Mouse (Mus musculus) layer of hippocampus, adult 2 months (tissue): ENCODE results near the gene Bcar3. TPM values are rescaled to one million over a fixed set of nuclear protein-coding genes. Genes with fewer than 3 reads are reported as not detected.
A peak's percentile ranks its signal among the peaks of the same experiment; 100 is the strongest.
"Not testable (repeated sequence)": the region's sequence is repeated elsewhere in the genome, so short reads cannot be mapped to it uniquely, and the experiment has no call there.

Experiments
- DNase-seq, 2 experiments: peaks; one replicate each; pipeline ENCODE4 v3.0.0; 2022; ENCODE audit warnings: low spot score in 2 of 2
- H3K27ac ChIP-seq: fragments of 200-600 bp; 2 replicates; pipeline ENCODE4 v1.8.1; 2022
- H3K4me3 ChIP-seq: fragments of 200-600 bp; 2 replicates; pipeline ENCODE4 v1.8.1; 2022; ENCODE audit warnings: mild to moderate bottlenecking
- CTCF ChIP-seq: fragments of 200-600 bp; conservative IDR thresholded peaks from 2 replicates; pipeline ENCODE4 v1.8.1; 2022; ENCODE audit warnings: antibody characterized with exemption, mild to moderate bottlenecking, moderate library complexity
- total RNA-seq, 2 experiments: library from RNA; stranded (reverse); gene quantifications; 2 replicates each; pipeline ENCODE4 v1.2.3; 2021

The Bcar3 gene
- total RNA-seq, 2 experiments from 2014 or later: 9.4 to 10.0 TPM

GRCm38 (mm10) chr3:122273407-122274240 is 20.3 kb upstream of the Bcar3 start:
- DNase-seq: no peak
- TF ChIP-seq CTCF: peak; percentile 52
- Histone ChIP-seq H3K4me3 (peak overlapping the region; percentile 99), H3K27ac (peak overlapping the region; percentile 94)

DNA sequence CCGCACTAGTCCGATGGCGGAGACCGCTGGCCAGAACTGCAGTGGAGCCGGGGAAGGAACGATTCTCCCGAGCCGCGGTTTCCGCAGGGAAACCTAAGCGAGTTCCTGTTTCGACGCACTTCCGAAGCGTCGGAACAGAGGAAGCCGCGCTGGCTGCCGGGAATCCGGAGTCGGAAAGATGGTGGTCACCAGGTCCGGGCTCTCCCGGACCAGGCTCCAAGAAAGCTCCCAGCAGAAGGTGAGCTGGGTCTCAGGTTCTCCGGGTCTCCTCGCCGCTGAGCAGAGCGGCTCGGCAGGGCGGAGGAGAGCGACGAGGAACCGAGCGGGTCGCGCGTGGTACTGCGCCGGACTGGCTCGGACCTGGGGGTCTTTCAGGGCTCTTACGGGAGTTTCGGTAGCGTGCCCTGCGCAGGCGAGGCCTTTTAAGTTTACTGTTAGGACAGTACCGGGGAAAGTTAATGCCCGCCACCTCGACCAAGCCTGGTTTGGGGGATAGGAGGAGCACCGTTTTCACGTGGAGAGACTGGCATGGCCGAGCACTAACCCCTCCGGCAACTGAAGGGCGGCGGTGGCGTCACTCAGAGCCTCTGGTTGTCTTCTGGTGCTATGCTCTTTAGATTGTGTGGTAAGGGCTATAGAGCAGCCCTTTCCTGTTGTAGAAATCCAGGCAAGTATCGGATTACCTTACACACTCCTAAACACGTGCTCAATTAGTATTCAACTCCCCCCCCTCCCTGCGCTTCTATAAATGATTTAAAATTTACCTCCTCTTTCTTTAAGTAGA is 19.5 kb upstream of the Bcar3 start, which contains the start of gene Dnttip2:
Gene Dnttip2, plus strand, starts transcription at position 148 of the 784 bp plus-strand sequence.
- peak within 1 kb of the TSS; percentile 99 for H3K4me3 ChIP-seq
- peak within 1 kb of the TSS; percentile 94 for H3K27ac ChIP-seq
- peak; percentile 93 for DNase-seq
- TF ChIP-seq CTCF: 0 out of 2 replicates have a peak, but pooled peaks have one; percentile 15

GRCm38 (mm10) chr3:122275111-122275510 is 18.8 kb upstream of the Bcar3 start:
- Histone ChIP-seq H3K4me3 (peak overlapping the region; percentile 99), H3K27ac (no peak overlapping the region)
- no peak for TF ChIP-seq CTCF
- DNase-seq: no peak

- H3K27ac ChIP-seq: no peak overlapping the region
- H3K4me3 ChIP-seq: no peak overlapping the region
- no peak for DNase-seq
- TF ChIP-seq CTCF: no peak
Measured at GRCm38 (mm10) chr3:122287195-122287594, 6.7 kb upstream of the Bcar3 start.

DNA sequence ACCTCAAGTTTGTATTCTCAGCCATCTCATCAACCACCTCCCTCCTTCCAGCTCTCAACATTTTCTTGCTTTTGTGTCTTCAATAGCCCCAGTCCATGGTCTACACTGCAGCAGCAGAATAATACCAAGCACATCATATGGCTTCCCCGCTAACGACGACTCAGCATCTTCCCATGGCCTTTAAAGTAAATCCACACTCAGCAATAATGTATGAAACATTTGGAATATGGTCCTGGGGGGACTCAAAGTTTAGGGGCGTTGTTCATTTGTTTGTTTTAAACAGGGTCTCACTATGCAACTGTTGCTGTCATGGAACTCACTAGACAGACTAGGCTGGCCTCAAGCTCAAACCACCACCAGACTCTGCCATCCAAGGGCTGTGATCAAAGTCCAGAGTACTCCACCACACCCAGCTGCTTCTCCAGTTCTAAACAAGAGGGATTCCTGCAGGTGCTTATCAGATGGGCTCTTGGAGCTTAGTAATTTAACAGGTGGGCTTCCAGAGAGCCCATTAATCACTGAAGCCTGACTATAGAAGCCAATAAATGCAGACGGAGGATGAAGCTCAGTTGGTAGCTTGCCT is 5.2 kb upstream of the Bcar3 start:
- Histone ChIP-seq H3K4me3 (no peak overlapping the region), H3K27ac (no peak overlapping the region)
- no peak for TF ChIP-seq CTCF
- no peak for DNase-seq

- not testable (repeated sequence) for H3K4me3 ChIP-seq, DNase-seq, H3K27ac ChIP-seq
Measured at GRCm38 (mm10) chr3:122289344-122289743, 4.6 kb upstream of the Bcar3 start.

GRCm38 (mm10) chr3:122290696-122291095 is 3.2 kb upstream of the Bcar3 start:
- Histone ChIP-seq H3K4me3 (no peak overlapping the region), H3K27ac (peak overlapping the region; percentile 100; the same call in 1 of the 2 replicates)
- no peak for DNase-seq
- no peak for TF ChIP-seq CTCF

DNA sequence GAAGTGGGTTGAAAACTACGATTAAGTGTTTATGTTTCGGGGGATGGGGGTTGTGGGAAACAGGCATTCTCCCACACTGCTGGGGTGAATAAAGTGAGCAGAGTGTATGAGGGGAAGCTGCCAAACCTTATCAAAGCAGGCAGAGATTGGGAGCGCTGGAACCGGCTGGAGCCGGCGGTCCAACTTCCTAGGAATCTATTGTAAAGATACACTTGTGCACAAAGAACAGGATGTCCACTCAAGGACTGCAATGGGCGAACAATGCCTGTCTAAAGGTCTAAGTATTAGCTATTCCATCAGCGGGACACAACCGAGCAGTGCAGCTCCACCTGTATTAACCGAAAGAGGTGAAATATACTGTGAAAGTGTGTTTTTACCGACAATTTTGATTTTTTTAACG is 2.1 kb upstream of the Bcar3 start:
- no peak for DNase-seq
- Histone ChIP-seq H3K4me3 (peak overlapping the region; percentile 94), H3K27ac (peak overlapping the region; percentile 100)
- TF ChIP-seq CTCF: no peak

DNA sequence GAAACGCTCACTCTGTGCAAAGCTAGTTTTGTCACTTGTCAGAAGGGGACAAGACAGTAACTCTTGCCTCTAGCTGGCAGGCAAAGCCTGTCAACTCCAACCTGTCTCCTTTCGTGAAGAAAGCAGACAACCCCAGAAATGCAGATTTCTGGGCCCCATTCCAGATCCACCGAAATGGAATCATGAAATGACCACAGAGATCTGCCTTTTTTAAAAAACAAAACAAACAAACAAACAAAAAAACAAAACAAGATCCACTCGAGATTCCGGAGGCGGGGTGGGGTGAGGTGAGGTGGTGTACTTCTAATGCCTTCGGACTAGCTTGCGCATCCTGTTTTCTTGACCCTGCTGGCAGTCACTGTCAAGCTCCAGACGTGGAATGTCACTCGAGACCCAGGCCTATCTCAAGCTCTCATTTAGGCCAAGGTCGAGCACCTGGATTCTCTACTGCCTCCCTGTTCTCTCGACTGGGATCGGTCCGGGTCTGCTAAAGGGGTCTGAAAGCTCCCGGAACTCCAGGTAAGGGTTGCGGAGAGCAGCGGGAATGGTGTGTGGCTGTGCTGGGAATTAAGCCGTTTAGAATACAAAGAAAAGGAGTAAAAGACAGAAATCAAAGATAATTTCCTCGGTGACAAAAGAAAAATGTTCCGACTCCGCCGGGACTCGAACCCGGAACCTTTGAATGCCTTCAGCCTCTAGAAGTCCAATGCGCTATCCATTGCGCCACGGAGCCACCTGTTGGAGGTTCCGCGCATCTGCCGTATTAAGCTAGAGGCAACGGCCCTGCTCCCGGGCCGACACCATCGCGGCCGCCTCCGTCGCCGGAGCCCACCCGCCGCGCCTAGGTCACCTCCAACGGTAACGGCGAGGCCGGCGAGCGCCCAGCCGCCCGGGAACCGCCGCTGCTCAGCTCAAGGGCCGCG is 1.4 kb upstream of the Bcar3 start:
- peak; percentile 38; the same call in 1 of the 2 replicates for TF ChIP-seq CTCF
- Histone ChIP-seq H3K27ac (peak overlapping the region; percentile 100), H3K4me3 (peak overlapping the region; percentile 94)
- DNase-seq: peak; percentile 82 to 91

DNA sequence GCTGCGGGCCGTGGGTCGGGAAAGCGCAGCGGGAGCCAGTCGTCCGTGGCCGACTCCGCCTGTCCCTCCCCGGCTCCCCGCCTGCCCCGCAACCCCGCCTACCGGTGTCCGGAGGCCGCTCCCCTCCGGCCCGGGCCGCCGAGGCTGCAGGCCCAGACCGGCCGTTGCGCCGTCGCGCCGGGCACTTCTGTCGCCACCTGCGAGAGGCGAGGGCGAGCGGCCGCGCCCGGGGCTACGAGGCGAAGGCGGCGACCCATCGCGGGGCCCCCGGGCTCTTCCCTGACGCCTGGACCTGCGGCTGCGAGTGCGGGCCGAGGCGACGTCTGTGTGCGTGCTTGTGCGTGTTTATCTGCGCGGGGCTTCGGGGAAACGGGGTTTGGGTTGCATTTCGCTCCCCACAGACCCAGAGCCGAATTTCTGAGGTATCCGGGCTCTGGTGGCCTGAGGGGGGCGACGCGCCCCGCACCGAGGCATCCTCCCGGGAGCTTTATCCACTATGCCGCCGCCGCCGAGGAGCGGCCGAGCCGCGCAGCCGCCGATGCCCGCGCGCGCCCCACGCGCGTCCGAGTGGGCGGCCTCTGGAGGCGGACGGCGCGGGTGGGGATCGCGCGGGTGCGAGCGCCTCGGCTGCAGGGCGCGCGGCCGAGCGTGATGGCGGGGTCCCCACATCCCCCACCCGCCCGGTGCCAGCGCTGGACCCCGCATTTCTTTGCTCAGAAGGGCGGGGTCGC is 548 bp upstream of the Bcar3 start:
- peak; percentile 6; the same call in 1 of the 2 replicates for TF ChIP-seq CTCF
- H3K27ac ChIP-seq: peak overlapping the region; percentile 100
- H3K4me3 ChIP-seq: peak overlapping the region; percentile 94
- peak; percentile 57 to 59 for DNase-seq

- DNase-seq: peak; percentile 62 to 72
- no peak overlapping the region for H3K4me3 ChIP-seq
- H3K27ac ChIP-seq: peak overlapping the region; percentile 100
- TF ChIP-seq CTCF: peak; percentile 82
Measured at GRCm38 (mm10) chr3:122295511-122295910, 1.6 kb downstream of the Bcar3 start.
